Mouse (Mus musculus): Measurements from ENCODE around the gene Plau.

Gene Plau

GRCm38 (mm10) chr14:20809349-20809748 lies 27.1 kb upstream of the Plau start:
- no peak for DNase-seq

DNA sequence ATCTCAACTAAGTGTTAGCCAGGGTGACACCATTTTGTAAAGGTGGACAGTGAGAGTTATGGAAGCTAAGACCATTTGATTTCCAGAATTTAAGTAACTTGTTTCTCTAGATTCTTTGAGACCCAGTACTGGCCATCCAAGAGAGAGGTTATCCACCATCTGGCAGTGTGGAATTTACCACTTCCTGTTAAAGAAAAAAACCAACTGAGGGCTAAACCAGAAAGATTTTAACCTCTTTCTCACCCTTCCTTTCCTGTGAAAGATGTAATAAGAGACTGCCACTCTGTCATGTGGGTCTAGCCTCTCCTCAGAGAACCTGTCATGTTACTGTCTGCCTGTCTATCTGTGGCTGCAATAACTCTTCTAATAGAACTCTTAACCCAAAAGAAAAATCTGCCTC lies 26.6 kb upstream of the Plau start:
- no peak for DNase-seq

DNA sequence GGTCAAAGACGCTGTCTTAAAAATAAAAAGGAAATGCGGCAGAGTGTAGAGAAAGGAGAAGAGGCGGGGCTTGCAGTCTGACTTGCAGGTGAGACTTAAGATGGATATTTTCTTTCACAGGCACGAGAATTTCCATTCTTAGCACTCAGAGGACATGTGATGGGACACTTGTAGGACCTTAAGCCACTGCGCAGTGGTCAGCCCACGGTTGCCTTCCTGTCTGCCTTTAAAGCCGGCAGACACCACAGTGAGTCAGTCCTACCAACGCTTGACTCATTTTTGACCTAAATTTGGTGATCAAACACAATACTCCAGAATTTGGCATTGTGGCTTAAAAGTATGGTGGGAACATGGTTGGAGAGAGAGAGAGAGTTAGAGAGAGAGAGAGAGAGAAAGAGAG lies 25.2 kb upstream of the Plau start:
- DNase-seq, result no peak

DNA sequence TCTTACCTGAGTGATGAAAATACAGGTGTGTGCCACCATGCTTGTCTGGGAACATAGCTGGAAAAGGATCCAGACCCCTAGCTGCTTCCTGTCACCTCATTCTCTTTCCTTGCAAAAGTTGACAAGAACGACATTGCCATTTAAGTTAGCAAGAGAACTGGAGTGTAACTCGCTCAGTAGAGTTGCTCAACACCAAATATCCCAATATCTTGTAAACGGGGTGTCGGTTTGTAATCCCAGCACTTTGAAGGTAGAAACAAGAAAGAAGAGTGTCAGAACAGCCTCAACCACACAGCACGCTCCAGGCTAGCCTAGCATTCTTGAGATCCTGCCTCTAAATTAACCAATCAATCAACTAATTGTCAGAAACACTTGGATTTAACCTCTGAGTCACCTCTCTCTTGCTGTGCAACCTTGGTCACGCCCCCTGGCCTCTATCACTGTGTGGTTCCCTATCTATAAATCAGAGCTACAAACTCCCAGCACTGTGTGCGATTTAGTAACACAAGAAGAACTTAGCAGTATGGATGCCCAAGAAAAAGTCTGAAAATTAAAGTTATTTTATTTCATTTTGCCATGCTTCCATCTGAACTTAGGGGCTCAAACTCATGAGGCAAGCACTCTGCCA lies 24.6 kb upstream of the Plau start:
- DNase-seq, result no peak

- no peak for DNase-seq
These were observed 21.0 kb upstream of the Plau start for GRCm38 (mm10) chr14:20815448-20815847.

- no peak for DNase-seq
These were observed 11.9 kb upstream of the Plau start for GRCm38 (mm10) chr14:20824517-20824916.

DNA sequence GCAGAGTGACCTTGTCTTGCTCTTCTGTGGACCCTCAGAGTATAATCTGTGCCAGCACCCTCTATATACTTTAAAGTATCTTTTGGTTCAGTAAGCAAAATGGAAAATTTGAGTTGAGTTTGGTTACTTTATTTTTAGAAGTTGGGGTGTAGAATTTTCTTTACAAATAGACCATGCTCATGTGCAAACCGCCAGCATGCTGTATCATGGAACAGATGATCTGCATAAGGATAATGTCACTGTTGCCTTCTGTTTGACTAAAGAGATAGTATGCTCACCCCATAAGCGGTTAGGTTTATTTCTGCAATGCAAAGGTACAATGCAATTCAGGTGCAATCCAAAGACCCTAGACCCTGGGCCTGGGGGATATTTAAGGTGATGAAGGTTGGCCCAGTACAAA lies 10.9 kb upstream of the Plau start:
- DNase-seq, result no peak

DNA sequence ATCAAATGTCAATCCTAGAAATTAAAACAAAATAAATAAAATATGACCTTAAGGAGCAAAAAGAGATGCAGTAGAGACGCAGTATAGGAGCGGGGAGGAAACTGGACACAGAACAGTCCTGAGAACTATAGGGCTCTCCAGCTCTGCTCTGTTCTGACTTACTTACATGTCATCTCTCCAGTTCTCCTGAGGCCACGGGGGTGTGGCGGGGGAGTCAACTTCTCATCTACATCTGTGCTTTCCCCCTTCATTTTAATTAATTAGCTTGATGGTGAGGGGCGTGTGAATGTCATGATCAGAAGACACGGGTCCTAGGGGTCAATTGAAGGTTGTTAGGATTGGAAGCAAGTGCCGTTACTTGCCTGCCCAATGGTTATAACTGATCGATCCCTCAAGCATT lies 9.4 kb upstream of the Plau start:
- DNase-seq, result no peak

DNA sequence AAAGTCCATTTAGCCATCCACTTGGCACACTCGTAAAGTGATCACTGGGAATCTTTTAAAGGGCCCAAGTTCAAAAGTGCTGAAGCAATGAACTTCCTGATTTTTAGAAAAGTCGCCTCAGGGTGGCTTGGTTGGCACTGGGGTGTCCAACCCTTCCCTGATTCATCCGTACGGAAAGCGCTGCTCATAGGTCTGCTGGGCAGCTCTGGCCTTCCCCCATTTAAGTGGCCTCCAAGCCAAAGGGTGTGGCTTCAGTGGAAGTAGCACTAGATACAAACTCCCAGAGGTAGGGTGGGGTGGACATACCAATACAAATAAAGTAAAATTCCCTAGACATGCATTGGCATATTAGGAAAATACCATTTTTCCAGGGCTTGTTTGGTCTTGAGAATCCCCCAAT lies 9.0 kb upstream of the Plau start:
- no peak for DNase-seq

DNA sequence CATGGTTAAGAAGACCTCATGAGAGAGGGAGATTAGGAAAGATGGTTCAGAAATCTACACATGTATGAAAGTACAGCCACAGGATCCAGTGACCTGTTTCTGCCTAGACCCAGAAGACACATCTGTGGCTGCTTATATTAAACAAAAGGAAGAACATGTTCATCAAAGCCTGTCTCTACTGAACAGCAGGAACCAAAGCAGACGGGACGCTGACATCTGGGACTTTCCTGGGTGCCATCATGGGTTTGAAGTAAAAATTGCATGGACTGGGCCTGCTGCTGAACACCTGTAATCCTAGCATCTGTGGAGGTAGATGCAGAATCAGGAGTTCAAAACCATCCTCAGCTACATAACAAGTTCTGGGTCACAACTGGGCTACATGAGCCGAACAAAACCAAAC lies 7.9 kb upstream of the Plau start:
- no peak for DNase-seq

DNA sequence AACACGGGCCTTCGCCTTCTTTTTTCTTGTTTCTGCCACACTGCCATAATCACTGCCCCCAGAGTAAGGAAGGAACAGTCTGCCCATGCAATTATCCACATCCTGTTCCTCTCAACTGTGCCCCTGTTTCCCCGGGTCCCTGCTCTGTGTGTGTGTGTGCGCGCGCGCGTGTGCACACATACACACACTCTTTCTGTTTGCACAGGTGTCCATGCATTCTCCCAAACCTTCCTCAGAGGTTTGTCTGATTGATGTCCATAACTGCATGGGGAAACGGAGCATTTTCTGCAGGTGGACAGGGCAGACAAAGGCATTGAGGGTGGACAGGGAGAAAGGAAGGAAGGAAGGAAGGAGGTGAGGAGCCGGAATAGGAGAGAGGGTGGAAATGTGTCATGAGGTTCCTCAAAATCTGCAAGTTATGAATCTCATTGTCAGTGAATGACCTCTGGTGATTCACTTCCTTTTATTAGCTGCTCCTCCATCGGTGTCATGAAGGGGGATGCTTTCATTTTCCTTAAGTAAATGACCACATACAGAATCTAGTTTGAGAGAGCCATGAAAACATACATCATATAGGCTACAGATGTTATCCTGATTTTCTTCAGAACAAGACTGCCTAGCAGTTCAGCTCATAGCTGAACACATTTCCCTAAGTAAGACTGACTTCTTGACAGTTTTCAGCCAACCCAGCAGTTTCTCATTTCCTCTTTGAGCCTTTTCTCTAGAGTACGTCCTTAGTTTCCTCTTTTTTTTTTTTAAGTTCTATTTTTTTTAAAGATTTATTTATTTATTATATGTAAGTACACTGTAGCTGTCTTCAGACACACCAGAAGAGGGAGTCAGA lies 6.7 kb upstream of the Plau start:
- DNase-seq, result no peak

DNA sequence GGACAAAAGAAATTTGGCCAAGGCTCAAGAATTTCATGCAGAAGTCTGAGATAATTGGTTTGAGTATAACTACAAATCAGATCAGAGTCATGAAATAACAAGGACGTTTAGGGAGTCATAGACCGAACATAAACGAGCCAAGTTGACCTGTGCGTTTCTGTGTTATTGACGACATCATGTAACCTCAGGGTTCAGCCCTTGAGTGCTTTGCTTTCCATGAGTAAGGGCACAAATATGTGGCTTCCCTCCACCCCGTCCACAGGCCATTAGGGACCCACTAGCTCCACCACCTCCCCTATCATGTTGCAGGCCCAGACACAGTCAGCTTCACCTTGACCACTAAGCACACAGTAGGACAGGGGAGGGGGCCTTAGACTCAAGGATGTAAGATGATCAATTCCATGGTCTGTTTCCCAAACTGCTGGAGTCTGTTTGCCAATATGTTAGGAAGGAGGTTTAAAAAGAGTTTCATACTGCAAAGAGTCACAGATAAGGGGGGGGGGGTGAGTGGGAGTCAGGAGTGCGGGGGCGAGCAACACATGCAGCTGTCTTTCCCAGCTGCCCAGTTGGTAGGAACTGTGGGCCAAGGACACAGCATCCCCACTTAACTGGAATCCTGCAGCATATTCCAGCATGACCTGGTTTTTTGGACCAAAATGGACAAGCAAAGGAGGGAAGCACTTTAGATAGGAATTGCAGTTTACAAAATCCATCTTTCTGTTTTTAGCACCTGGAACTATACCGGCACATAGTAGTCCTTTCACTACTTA lies 5.1 kb upstream of the Plau start:
- no peak for DNase-seq

GRCm38 (mm10) chr14:20831915-20832314 lies 4.5 kb upstream of the Plau start:
- no peak for DNase-seq

DNA sequence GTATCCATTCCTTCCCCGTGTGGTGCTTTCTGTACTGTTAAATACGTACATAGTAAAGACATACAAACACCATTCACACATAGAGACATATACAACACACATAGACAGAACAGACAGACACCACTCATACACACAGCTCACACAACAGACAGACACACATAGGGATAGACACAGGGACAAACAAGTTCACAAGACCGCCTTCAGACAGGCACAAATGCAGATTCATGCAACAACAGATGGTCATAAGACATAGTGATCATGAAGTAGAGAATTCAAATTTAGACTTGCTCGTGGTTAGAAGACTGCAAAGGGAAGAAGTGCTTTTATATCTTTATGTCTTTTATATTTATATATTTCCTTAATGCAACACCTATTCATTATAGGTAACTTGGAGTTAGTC lies 2.9 kb upstream of the Plau start:
- no peak for DNase-seq

DNA sequence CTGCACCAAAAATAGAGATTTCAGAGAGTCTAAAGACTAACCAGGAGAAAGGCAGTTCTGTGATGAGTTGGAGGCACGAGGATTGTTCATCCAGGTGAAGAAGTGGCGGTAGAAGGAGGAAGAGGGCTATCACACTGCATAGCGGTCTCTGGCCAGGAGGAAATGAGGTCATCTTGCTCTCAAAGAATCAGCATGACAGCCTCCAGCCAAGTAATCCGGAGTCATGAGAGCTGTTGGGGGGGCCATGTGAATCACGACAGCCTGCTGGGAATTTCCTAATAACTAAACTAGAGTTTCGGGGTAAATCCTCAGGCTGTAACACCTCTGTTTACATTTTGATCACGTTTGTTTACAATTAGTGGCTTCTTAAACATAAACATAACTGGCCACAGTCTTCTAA lies 2.3 kb upstream of the Plau start:
- no peak for DNase-seq

DNA sequence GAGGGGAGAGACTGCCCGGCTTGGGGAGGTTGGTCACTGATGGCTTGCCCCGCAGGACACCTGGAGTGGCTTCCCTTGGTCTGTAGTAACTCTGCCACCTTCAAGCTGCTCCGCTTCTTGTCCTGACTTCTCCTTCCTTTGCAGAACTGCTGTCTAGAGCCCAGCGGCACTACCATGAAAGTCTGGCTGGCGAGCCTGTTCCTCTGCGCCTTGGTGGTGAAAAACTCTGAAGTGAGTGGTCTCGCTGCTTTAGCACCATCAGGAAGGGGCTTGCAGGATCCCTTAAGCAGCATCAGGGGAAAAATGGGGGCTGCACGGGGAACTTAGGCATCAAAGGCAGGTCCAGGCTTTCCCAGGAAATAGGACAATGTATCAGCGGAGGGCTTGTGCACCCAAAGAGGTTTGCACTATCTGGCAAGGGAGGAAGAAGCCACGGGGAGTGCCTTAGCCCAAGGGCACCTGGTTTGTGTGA lies 481 bp downstream of the Plau start:
- DNase-seq, result no peak

GRCm38 (mm10) chr14:20837681-20838080 lies 1.2 kb downstream of the Plau start:
- DNase-seq, result no peak

GRCm38 (mm10) chr14:20841526-20841925 lies 5.1 kb downstream of the Plau start:
- DNase-seq, result no peak

DNA sequence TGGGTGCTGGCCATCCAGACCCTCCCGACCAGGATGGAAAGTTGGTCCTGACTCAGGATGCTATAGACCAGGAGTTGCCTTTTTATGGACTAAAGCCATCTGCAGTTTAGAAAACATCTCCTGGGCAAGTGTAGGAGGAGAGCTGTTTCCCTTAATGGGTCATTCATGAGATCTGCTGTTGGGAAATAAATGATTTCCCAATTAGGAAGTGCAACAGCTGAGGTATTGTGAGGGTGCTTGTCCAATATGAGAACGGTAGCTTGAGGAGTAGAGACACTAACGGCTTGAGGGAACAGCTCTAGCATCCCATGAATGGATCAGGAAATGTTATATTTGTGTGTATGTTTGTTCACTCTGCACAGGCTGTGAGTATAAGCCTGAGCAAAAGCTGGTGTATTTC lies 6.2 kb downstream of the Plau start:
- no peak for DNase-seq

- DNase-seq, result no peak
These were observed 7.7 kb downstream of the Plau start for GRCm38 (mm10) chr14:20844126-20844525.

DNA sequence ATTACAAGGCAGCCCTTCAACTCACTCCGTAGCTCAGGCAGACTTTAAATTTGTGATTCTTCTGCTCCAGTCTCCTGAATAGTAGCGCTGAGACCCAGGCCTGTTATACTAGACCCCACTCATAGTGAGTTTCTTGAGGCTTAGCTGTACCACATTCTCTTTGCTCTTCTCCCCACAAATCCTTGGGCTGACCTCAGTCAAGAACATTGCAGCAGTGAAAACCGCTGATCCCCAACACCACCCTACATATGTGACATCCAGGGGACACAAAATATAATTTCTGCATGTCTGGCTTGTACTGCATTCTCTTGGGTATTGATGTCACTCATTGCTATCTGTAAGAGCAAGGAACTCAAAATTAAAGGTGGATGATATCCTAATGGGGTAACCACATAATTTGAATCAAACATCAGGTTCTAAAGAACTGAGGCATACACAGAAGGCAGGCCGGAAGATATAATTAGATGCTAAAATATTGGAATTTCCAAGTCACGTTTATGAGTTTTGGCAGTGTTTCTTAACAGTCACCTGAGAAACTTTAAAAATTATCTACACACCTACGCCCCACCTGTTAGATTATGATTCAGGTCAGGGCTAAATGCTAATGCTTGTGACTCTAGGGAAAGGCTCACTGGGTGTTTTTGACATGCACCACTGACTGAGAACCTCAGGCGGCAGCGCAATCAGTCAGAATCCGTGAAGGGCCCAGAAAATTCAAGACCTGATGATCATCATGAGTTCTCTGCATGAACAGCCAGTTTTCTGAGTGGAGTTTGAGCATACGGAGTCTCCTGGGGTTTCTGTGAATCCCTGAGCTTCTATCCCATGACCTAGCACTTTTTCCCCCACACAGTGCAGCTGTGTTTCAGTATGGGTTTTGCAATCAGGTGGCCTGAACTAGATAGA lies 8.5 kb downstream of the Plau start:
- no peak for DNase-seq

- DNase-seq, result no peak
These were observed 9.2 kb downstream of the Plau start for GRCm38 (mm10) chr14:20845577-20846088.

Data from cerebellum, postnatal 25 days (tissue).